Mouse (Mus musculus): ENCODE measurements around the gene Mrps5. TPM values are rescaled to one million over a fixed set of nuclear protein-coding genes. Genes with fewer than 3 reads are reported as not detected.
A peak's percentile ranks its signal among the peaks of the same experiment; 100 is the strongest.

Mrps5 gene
- polyA plus RNA-seq, 1 experiment from 2014 or later: 70.1 TPM

DNA sequence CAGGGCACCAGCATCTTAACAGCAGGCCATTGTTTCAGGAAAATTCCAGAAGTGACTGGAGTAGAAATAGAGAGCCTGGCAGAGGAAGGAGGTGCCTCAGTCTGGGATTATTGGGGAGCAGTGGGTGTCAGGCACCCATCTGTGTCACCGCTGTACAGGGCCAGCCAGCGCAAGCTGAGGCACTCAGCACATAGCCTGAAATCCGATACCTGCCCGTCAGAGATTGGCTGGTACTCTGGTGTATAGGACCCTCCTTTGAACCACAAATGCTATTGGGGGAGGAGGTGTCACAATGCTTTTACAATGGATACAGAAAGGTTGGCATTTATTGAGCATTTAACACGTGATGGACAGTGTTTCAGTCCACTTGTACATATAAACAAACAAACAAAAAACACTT is 22.0 kb downstream of the Mrps5 start:
- Histone ChIP-seq H3K4me3 (ENCODE audit: low read depth, low read length) (no peak overlapping the region), H3K27me3 (replicated peaks; ENCODE audit: insufficient read depth, low read length) (no peaks in the 10 kb centered on the region), H3K4me2 (replicated peaks; ENCODE audit: low read depth, low read length) (no peak overlapping the region), H3K36me3 (ENCODE audit: insufficient read depth, low read length) (peaks cover 5% of the 10 kb centered on the region; the same call in 1 of the 2 replicates), H3K9ac (replicated peaks; ENCODE audit: low read depth) (no peak overlapping the region), H3K9me3 (ENCODE audit: low read length) (no peaks in the 10 kb centered on the region), H3K27ac (ENCODE audit: low read length) (no peak overlapping the region), H3K4me1 (ENCODE audit: insufficient read depth, low read depth, low read length) (no peaks in the 10 kb centered on the region)
- no peak for TF ChIP-seq CTCF (IDR thresholded peaks at IDR 0.05)
- TF ChIP-seq EP300 (IDR thresholded peaks at IDR 0.05): no peak
- WGBS: 10% methylated on average over 5 of the region's 5 CpGs
- peak; percentile 30; the same call in 1 of the 2 replicates for ATAC-seq
- no peak for DNase-seq (ENCODE audit: low spot score)

DNA sequence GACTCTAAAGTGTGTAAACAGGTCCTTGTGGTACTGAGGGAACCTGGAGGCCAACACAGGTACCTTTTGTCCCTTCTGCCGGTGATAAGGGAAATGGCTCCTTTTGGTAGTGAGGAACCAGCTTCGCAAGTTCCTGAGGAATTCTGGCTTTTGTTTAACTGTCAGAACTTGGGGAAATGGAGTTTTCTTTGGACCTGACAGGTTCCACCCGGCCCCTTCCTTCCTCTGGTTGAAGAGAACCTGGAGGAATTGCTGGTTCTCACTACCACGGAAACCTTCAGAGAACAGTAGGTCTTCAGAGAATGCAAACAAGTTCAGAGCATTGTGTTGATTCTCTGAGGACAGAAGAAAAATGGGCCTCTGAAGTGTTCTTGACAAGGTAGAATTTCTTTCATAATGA is 24.4 kb downstream of the Mrps5 start:
- no peak for DNase-seq (ENCODE audit: low spot score)
- H3K9ac ChIP-seq (replicated peaks; ENCODE audit: low read depth): no peak overlapping the region
- no peak overlapping the region for H3K4me2 ChIP-seq (replicated peaks; ENCODE audit: low read depth, low read length)
- ATAC-seq: no peak
- H3K36me3 ChIP-seq (ENCODE audit: insufficient read depth, low read length): no peaks in the 10 kb centered on the region
- H3K9me3 ChIP-seq (ENCODE audit: low read length): no peaks in the 10 kb centered on the region
- no peak overlapping the region for H3K4me3 ChIP-seq (ENCODE audit: low read depth, low read length)
- no peak for TF ChIP-seq EP300 (IDR thresholded peaks at IDR 0.05)
- TF ChIP-seq CTCF (IDR thresholded peaks at IDR 0.05): no peak
- H3K27me3 ChIP-seq (replicated peaks; ENCODE audit: insufficient read depth, low read length): no peaks in the 10 kb centered on the region
- H3K27ac ChIP-seq (ENCODE audit: low read length): no peak overlapping the region
- H3K4me1 ChIP-seq (ENCODE audit: insufficient read depth, low read depth, low read length): no peaks in the 10 kb centered on the region
- 45% methylated on average over 4 of the region's 4 CpGs for WGBS

DNA sequence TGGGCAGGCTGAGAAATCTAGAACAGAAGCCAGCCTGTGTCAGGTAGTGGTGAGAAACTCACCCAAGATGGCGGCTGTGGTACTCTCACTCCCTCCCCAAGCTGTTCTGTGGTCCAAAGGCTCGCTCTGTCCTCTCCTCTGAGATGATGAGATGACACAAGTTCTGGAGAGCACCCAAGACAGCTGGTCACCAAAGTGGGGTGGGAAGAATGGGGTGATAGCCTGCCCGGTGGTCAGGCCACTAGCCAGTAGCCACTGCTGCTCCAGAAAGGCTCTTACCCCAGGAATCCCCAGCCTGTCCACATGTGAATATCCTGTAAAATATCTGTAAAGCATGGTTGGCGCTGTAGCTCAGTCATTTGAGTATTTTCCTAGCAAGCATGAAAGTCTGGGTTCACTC is 25.3 kb downstream of the Mrps5 start:
- ATAC-seq: no peak
- no peak overlapping the region for H3K4me2 ChIP-seq (replicated peaks; ENCODE audit: low read depth, low read length)
- no peak overlapping the region for H3K27ac ChIP-seq (ENCODE audit: low read length)
- H3K36me3 ChIP-seq (ENCODE audit: insufficient read depth, low read length): no peaks in the 10 kb centered on the region
- H3K4me3 ChIP-seq (ENCODE audit: low read depth, low read length): no peak overlapping the region
- no peaks in the 10 kb centered on the region for H3K4me1 ChIP-seq (ENCODE audit: insufficient read depth, low read depth, low read length)
- no peak for TF ChIP-seq EP300 (IDR thresholded peaks at IDR 0.05)
- no peak for TF ChIP-seq CTCF (IDR thresholded peaks at IDR 0.05)
- H3K9me3 ChIP-seq (ENCODE audit: low read length): no peaks in the 10 kb centered on the region
- WGBS: 94% methylated on average over 4 of the region's 4 CpGs
- no peak overlapping the region for H3K9ac ChIP-seq (replicated peaks; ENCODE audit: low read depth)
- H3K27me3 ChIP-seq (replicated peaks; ENCODE audit: insufficient read depth, low read length): no peaks in the 10 kb centered on the region
- no peak for DNase-seq (ENCODE audit: low spot score)

DNA sequence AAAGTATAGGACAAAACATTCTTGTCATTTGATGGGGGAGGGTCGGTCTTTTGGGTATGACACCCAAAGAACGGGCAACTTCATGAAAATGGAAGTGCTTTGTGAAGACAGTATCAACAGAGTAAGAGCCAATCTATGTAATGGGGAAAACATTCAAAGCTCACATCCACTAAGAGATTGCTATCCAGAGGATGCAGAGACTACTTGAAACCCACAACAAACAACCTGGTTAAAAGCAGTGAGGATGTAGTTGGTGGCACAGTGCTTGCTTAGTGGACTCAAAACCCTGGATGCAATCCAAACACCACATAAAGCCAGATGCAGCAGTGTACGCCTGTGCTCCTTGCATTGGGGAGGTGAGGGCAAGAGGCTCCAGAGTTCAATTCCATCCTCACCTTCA is 32.3 kb downstream of the Mrps5 start:
- DNase-seq (ENCODE audit: low spot score): no peak
- Histone ChIP-seq H3K9ac (replicated peaks; ENCODE audit: low read depth) (no peak overlapping the region), H3K27ac (ENCODE audit: low read length) (no peak overlapping the region), H3K4me1 (ENCODE audit: insufficient read depth, low read depth, low read length) (no peaks in the 10 kb centered on the region), H3K27me3 (replicated peaks; ENCODE audit: insufficient read depth, low read length) (no peaks in the 10 kb centered on the region), H3K36me3 (ENCODE audit: insufficient read depth, low read length) (no peaks in the 10 kb centered on the region), H3K4me3 (ENCODE audit: low read depth, low read length) (no peak overlapping the region), H3K4me2 (replicated peaks; ENCODE audit: low read depth, low read length) (no peak overlapping the region), H3K9me3 (ENCODE audit: low read length) (no peaks in the 10 kb centered on the region)
- no peak for TF ChIP-seq CTCF (IDR thresholded peaks at IDR 0.05)
- TF ChIP-seq EP300 (IDR thresholded peaks at IDR 0.05): no peak
- WGBS: 79% methylated on average over 3 of the region's 3 CpGs
- no peak for ATAC-seq

DNA sequence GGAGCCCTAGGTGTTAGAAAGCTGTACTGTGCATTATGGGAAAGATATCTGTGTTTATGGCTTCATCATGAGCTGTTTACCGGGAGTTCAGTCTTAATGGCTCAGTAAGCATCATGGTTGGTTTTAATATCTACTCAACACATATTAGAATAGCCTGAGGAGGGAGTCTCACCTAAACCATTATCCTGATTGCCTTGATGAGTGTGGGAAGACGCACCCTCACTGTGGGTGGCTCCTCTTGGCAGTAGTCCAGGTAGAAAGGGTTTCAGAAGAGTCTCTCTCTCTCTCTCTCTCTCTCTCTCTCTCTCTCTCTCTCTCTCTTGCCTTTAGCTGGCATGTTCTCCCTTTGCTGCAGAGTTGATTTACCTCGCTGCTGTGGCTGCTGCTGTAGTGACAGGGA is 35.0 kb downstream of the Mrps5 start:
- Histone ChIP-seq H3K36me3 (ENCODE audit: insufficient read depth, low read length) (no peaks in the 10 kb centered on the region), H3K4me1 (ENCODE audit: insufficient read depth, low read depth, low read length) (no peaks in the 10 kb centered on the region), H3K27ac (ENCODE audit: low read length) (no peak overlapping the region), H3K27me3 (replicated peaks; ENCODE audit: insufficient read depth, low read length) (no peaks in the 10 kb centered on the region), H3K9me3 (ENCODE audit: low read length) (no peaks in the 10 kb centered on the region), H3K4me2 (replicated peaks; ENCODE audit: low read depth, low read length) (no peak overlapping the region), H3K9ac (replicated peaks; ENCODE audit: low read depth) (no peak overlapping the region), H3K4me3 (ENCODE audit: low read depth, low read length) (no peak overlapping the region)
- TF ChIP-seq EP300 (IDR thresholded peaks at IDR 0.05): no peak
- TF ChIP-seq CTCF (IDR thresholded peaks at IDR 0.05): no peak
- DNase-seq (ENCODE audit: low spot score): no peak
- no peak for ATAC-seq
- 27% methylated on average over 3 of the region's 3 CpGs for WGBS

DNA sequence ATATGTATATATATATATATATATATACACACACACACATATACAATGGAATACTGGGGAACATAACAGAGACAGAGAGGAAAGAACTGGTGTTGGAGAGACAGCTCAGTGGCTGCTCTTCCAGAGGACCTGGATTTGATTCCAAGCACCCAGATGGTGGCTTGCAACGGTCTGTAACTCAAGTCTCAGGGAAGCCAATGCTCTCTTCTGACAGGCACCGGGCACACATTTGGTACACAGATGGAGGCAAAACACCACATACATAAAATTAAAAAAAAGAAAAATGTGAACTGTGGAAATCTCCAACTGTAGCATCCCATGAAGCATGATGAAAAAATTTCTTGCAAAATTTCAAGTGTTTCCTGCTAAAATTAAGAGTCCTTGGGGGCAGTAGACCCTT is 37.8 kb downstream of the Mrps5 start:
- Histone ChIP-seq H3K27me3 (replicated peaks; ENCODE audit: insufficient read depth, low read length) (no peaks in the 10 kb centered on the region), H3K4me2 (replicated peaks; ENCODE audit: low read depth, low read length) (no peak overlapping the region), H3K4me1 (ENCODE audit: insufficient read depth, low read depth, low read length) (no peaks in the 10 kb centered on the region), H3K9me3 (ENCODE audit: low read length) (no peaks in the 10 kb centered on the region), H3K9ac (replicated peaks; ENCODE audit: low read depth) (no peak overlapping the region), H3K36me3 (ENCODE audit: insufficient read depth, low read length) (no peaks in the 10 kb centered on the region), H3K27ac (ENCODE audit: low read length) (peak overlapping the region; percentile 79), H3K4me3 (ENCODE audit: low read depth, low read length) (no peak overlapping the region)
- ATAC-seq (no peak), DNase-seq (ENCODE audit: low spot score) (no peak)
- TF ChIP-seq EP300 (IDR thresholded peaks at IDR 0.05) (no peak), CTCF (IDR thresholded peaks at IDR 0.05) (no peak)
- WGBS: 82% methylated on average over 2 of the region's 2 CpGs

DNA sequence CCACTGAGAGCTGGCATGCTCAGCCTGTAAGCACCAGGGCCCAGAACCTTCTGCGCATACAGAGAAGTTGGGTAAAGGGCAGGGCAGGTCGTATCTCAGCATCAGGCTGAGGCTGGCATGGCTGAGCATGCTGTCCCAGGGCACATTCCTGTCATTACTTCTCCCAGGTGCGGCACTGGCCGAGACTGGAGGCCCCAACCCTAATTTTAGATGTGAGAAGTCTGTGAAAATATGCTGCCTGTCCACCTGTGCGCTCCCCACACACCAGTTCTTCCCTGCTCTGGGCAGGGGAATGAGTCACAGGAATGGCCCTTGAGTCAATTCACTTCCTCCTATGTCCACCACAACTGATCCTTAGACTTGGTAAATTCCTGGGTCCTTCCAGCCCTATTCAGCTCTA is 38.6 kb downstream of the Mrps5 start:
- 48% methylated on average over 5 of the region's 5 CpGs for WGBS
- no peaks in the 10 kb centered on the region for H3K27me3 ChIP-seq (replicated peaks; ENCODE audit: insufficient read depth, low read length)
- no peak overlapping the region for H3K4me3 ChIP-seq (ENCODE audit: low read depth, low read length)
- no peak overlapping the region for H3K4me2 ChIP-seq (replicated peaks; ENCODE audit: low read depth, low read length)
- H3K36me3 ChIP-seq (ENCODE audit: insufficient read depth, low read length): no peaks in the 10 kb centered on the region
- ATAC-seq: peak; percentile 96
- no peaks in the 10 kb centered on the region for H3K9me3 ChIP-seq (ENCODE audit: low read length)
- DNase-seq (ENCODE audit: low spot score): peak; percentile 88
- H3K27ac ChIP-seq (ENCODE audit: low read length): peak overlapping the region; percentile 79
- TF ChIP-seq CTCF (IDR thresholded peaks at IDR 0.05) (no peak), EP300 (IDR thresholded peaks at IDR 0.05) (peak; percentile 84)
- H3K9ac ChIP-seq (replicated peaks; ENCODE audit: low read depth): no peak overlapping the region
- no peaks in the 10 kb centered on the region for H3K4me1 ChIP-seq (ENCODE audit: insufficient read depth, low read depth, low read length)
